Mouse (Mus musculus) hindbrain, embryonic 15.5 days (tissue): Measurements from ENCODE around the gene Ttc25. TPM values are rescaled to one million over a fixed set of nuclear protein-coding genes. Genes with fewer than 3 reads are reported as not detected.
"Not testable (repeated sequence)": the region's sequence is repeated elsewhere in the genome, so short reads cannot be mapped to it uniquely, and the experiment has no call there.

Source experiments
- ATAC-seq: fragments of 200-750 bp; cut with Nextera tagmentation; 2 replicates; pipeline ENCODE4 v1.8.0; 2017; ENCODE audit warnings: low read depth, moderate number of reproducible peaks, moderate TSS enrichment; ENCODE audit not compliant: low FRiP score
- H3K27ac ChIP-seq: fragments of 300-500 bp; sonication (generic); replicated peaks from 2 replicates; pipeline ENCODE4 v1.5.1; 2015; ENCODE audit warnings: mild to moderate bottlenecking, inconsistent platforms
- H3K27me3 ChIP-seq: fragments of 300-500 bp; sonication (generic); 2 replicates; pipeline ENCODE4 v1.6.1; 2015; ENCODE audit warnings: control low read depth, inconsistent platforms
- H3K36me3 ChIP-seq: fragments of 300-500 bp; sonication (generic); 2 replicates; pipeline ENCODE4 v1.6.1; 2015; ENCODE audit warnings: control low read depth, inconsistent platforms
- H3K4me1 ChIP-seq: fragments of 300-500 bp; sonication (generic); replicated peaks from 2 replicates; pipeline ENCODE4 v1.6.1; 2015; ENCODE audit warnings: control low read depth, inconsistent platforms
- H3K4me2 ChIP-seq: fragments of 300-500 bp; sonication (generic); 2 replicates; pipeline ENCODE4 v1.6.1; 2015; ENCODE audit warnings: moderate library complexity, mild to moderate bottlenecking, inconsistent platforms
- H3K4me3 ChIP-seq: fragments of 300-500 bp; sonication (generic); 2 replicates; pipeline ENCODE4 v1.5.1; 2015; ENCODE audit warnings: mild to moderate bottlenecking, inconsistent platforms
- H3K9ac ChIP-seq: fragments of 300-500 bp; sonication (generic); 2 replicates; pipeline ENCODE4 v1.6.1; 2015; ENCODE audit warnings: inconsistent platforms
- H3K9me3 ChIP-seq: fragments of 300-500 bp; sonication (generic); 2 replicates; pipeline ENCODE4 v1.6.1; 2016; ENCODE audit warnings: control low read depth, inconsistent platforms
- WGBS: fragments of 180-500 bp; shearing (Covaris S2); methylation state at CpG from one replicate; pipeline ENCODE4 v1.1.7; 2015; 5-methylcytosine and 5-hydroxymethylcytosine counted together
- polyA plus RNA-seq: library from polyadenylated mRNA; unstranded; fragments of >200 nt; fragmentation: Nextera tagmentation; extraction: Ambion mirVana; gene quantifications from 2 replicates; pipeline ENCODE4 v1.2.1, GENCODE M21; 2015

Ttc25 gene
- polyA plus RNA-seq, 1 experiment from 2014 or later, result 2.6 TPM

DNA sequence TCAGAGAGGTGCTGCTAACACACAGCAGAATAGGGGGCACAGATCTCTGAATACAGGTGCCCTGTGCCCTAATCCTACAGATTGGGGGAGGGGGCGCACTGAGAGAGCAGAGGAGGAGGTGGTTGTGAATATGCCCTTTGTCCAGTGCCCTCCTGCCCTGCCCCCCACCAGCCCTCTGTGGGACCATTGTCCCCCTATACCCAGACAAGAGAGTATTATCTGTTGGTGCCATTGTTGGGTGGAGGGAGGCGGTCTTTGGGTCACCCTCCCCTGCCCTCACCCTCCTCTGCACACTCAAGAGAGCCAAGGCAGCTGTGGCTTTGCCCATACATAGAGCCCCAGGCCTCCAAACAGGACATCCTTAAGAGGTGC, 30.1 kb downstream of the Ttc25 start:
- WGBS, result 21% methylated on average over 2 of the region's 2 CpGs
- ATAC-seq, result peak; percentile 25; the same call in 1 of the 2 replicates
- Histone ChIP-seq H3K27ac (peak overlapping the region; percentile 68), H3K27me3 (peaks cover 6% of the 10 kb centered on the region; the same call in 1 of the 2 replicates), H3K4me1 (peaks cover 36% of the 10 kb centered on the region), H3K9me3 (no peaks in the 10 kb centered on the region), H3K4me3 (peak overlapping the region; percentile 58), H3K4me2 (peak overlapping the region; percentile 83), H3K36me3 (no peaks in the 10 kb centered on the region; the same call in 1 of the 2 replicates), H3K9ac (peak overlapping the region; percentile 51)

DNA sequence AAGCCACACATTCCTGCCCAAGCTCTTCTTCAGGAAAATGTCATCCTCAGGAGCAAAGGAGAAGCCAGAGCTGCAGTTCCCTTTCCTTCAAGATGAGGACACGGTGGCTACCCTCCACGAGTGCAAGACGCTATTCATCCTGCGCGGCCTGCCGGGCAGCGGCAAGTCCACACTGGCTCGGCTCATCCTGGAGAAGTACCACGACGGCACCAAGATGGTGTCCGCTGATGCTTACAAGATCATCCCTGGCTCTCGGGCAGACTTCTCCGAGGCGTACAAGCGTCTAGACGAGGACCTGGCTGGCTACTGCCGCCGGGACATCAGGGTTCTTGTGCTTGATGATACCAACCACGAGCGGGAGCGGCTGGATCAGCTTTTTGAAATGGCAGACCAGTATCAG, 30.8 kb downstream of the Ttc25 start:
- Histone ChIP-seq H3K9me3 (no peaks in the 10 kb centered on the region), H3K4me1 (peaks cover 28% of the 10 kb centered on the region), H3K9ac (no peak overlapping the region), H3K4me3 (0 out of 2 replicates have a peak overlapping the region, but pooled peaks have one; percentile 58), H3K27me3 (peaks cover 6% of the 10 kb centered on the region; the same call in 1 of the 2 replicates), H3K27ac (no peak overlapping the region), H3K36me3 (peaks cover 4% of the 10 kb centered on the region; the same call in 1 of the 2 replicates), H3K4me2 (peak overlapping the region; percentile 83)
- no peak for ATAC-seq
- 69% methylated on average over 21 of the region's 21 CpGs for WGBS

DNA sequence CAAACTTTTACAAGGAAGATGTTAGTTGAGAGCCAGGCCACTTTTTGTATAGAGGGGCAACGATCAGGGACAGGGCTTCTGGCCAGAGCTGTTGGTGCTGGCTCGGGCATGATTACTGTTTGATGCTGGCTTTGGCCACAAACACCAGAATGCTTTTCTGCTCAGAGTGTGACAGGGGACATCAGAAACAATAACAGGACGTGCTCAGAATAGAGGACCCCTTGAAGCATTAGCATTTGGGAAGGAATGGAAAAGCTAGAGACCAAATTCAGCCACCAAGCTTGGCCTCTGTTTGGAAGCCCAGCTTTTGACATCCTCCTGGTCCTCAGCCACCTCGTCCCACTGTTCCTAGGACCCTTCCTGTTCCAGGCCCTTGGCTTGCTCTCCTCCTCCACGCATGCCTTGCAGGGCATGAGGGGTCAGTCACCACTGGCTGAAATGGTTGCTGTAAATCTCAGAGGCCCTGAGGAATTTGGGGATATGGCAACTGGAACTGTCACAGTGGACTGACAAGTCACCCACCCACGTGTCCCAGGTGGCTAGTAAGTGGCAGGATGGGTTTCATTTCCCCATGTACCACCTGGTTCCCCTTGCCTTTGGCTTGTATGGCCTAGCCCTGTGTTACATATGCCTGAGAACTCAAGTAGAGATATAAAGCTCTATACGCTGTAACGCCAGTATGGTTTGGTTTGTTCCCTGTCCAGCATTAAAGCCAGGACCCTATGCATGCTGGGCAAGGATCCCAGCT, 32.6 kb downstream of the Ttc25 start:
- H3K27ac ChIP-seq, result 0 out of 2 replicates have a peak overlapping the region, but pooled peaks have one; percentile 42
- 81% methylated on average over 8 of the region's 8 CpGs for WGBS
- H3K36me3 ChIP-seq, result peaks cover 20% of the 10 kb centered on the region
- H3K9me3 ChIP-seq, result no peaks in the 10 kb centered on the region
- H3K4me1 ChIP-seq, result peaks cover 34% of the 10 kb centered on the region
- 0 out of 2 replicates have a peak overlapping the region, but pooled peaks have one; percentile 12 for H3K4me2 ChIP-seq
- no peak overlapping the region for H3K4me3 ChIP-seq
- H3K27me3 ChIP-seq, result no peaks in the 10 kb centered on the region
- ATAC-seq, result no peak
- no peak overlapping the region for H3K9ac ChIP-seq

DNA sequence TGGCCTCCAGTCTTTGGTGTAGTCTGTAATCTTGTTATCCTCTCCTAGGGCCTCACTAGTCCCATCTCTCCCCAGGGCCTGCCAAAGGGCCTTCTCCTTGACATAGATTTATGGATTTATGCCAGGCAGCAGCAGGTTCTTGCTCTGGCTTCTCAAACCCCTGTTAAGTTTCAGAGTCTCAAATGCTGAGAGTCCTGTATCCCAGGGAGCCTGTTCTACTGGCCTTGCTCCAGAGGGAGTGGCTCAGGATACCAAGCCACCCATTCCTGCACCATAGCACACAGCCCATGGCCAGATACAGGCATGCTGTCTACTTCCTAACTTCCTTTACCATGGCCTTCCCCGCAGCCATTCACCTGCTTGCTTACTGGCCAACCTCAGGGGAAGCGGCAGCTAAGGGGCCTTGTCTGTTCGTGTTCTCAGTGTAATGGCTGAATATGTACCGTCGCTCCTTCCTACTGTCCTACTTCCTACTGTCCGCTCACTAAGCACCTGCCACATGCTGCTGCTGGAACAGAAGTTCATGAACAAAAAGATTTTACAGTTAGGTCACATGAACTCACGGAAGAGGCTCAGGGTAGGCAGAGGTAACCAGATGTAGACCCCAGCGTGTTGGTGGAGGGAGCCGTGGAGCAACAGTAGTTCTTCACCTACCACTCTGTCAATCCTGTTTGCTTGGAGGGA, 33.9 kb downstream of the Ttc25 start:
- no peak for ATAC-seq
- no peaks in the 10 kb centered on the region for H3K27me3 ChIP-seq
- no peaks in the 10 kb centered on the region for H3K9me3 ChIP-seq
- H3K9ac ChIP-seq, result no peak overlapping the region
- H3K4me1 ChIP-seq, result peaks cover 34% of the 10 kb centered on the region
- H3K4me2 ChIP-seq, result no peak overlapping the region
- no peak overlapping the region for H3K4me3 ChIP-seq
- H3K36me3 ChIP-seq, result peaks cover 32% of the 10 kb centered on the region
- WGBS, result 96% methylated on average over 9 of the region's 9 CpGs
- H3K27ac ChIP-seq, result no peak overlapping the region

DNA sequence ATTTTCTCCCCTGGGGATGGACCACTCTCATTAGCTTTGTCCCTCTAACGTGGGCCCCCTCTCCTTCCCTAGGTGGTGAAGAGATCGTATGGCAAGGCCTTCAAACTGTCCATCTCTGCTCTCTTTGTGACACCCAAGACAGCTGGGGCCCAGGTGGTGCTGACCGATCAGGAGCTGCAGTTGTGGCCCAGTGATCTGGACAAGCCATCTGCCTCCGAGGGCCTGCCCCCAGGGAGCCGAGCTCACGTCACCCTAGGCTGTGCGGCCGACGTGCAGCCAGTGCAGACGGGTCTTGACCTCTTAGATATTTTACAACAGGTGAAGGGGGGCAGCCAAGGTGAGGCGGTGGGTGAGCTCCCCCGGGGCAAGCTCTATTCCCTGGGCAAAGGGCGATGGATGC, 34.9 kb downstream of the Ttc25 start:
- Histone ChIP-seq H3K9me3 (no peaks in the 10 kb centered on the region), H3K4me2 (no peak overlapping the region), H3K27me3 (no peaks in the 10 kb centered on the region), H3K4me1 (peaks cover 28% of the 10 kb centered on the region), H3K4me3 (no peak overlapping the region), H3K9ac (no peak overlapping the region), H3K27ac (no peak overlapping the region), H3K36me3 (peaks cover 42% of the 10 kb centered on the region)
- 83% methylated on average over 13 of the region's 13 CpGs for WGBS
- no peak for ATAC-seq

DNA sequence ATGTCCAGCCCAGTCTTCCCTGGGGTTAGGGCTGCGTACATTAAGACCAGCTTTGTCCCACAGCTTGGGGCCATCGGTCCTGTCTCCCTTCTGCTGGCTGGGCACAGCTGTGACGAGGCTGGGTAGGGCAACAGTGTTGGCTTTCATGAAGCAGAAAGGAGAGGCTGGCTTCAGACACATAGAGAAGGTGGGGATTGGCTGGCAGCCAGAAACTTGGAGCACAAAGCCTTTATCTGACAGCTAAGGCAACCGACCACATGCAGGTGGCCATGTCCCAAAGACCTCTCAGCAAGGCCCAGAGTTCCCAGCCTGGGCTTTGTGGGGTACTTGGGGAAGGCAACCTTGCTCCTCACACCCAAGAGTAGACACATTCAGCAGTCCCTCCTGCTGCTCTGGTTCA, 36.3 kb downstream of the Ttc25 start:
- Histone ChIP-seq H3K9ac (no peak overlapping the region), H3K4me1 (peaks cover 15% of the 10 kb centered on the region), H3K27ac (no peak overlapping the region), H3K4me3 (no peak overlapping the region), H3K27me3 (no peaks in the 10 kb centered on the region), H3K4me2 (no peak overlapping the region), H3K36me3 (peaks cover 57% of the 10 kb centered on the region), H3K9me3 (no peaks in the 10 kb centered on the region)
- ATAC-seq, result peak; percentile 27; the same call in 1 of the 2 replicates
- 55% methylated on average over 4 of the region's 4 CpGs for WGBS

DNA sequence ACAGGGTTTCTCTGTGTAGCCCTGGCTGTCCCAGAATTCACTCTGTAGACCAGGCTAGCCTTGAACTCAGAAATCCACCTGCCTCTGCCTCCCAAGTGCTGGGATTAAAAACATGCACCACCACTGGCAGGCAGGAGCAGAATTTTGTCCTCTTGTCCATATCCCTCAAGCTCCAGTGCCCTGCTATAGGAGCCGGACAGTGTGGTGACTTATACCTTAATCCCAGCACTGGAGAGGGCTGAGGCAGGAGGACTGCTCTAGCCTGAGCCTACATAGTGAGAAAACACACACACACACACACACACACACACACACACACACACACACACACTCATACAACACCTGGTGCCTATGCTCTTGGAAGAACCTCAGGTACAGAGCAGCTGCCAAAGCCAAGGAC, 37.0 kb downstream of the Ttc25 start:
- not testable (repeated sequence) for ATAC-seq

DNA sequence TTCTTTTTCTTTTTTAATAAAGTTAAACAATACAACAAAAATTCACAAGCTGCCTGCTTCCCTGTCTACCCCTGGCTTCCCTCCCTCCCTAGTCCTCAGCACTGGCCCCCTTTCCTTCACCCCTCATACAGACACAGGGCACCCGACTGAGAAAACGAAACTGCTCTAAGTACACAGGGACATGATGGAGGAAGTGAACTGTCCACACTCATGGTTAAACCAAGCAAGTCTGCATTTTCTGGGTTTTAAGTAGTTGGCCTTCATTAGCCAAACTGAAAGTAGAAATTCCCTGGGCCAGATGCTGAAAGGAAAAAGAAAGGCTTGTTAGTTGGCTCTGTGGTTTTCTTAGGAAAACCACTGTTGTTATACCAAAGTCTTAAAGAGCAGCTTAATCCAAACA, 37.4 kb downstream of the Ttc25 start:
- no peaks in the 10 kb centered on the region for H3K9me3 ChIP-seq
- H3K27me3 ChIP-seq, result no peaks in the 10 kb centered on the region
- WGBS, result 86% methylated on average over 2 of the region's 2 CpGs
- no peak overlapping the region for H3K9ac ChIP-seq
- H3K4me1 ChIP-seq, result peaks cover 13% of the 10 kb centered on the region
- no peak overlapping the region for H3K4me2 ChIP-seq
- H3K4me3 ChIP-seq, result no peak overlapping the region
- H3K36me3 ChIP-seq, result peaks cover 65% of the 10 kb centered on the region
- H3K27ac ChIP-seq, result no peak overlapping the region
- no peak for ATAC-seq

More for the DNA sequence above, 37.0 kb downstream of the Ttc25 start:
- not testable (repeated sequence) for H3K4me2 ChIP-seq, H3K9me3 ChIP-seq, H3K27me3 ChIP-seq, H3K9ac ChIP-seq, H3K4me3 ChIP-seq, H3K27ac ChIP-seq
- Histone ChIP-seq H3K36me3 (peaks cover 61% of the 10 kb centered on the region), H3K4me1 (peaks cover 13% of the 10 kb centered on the region)
- 94% methylated on average over 1 of the region's 1 CpGs for WGBS

DNA sequence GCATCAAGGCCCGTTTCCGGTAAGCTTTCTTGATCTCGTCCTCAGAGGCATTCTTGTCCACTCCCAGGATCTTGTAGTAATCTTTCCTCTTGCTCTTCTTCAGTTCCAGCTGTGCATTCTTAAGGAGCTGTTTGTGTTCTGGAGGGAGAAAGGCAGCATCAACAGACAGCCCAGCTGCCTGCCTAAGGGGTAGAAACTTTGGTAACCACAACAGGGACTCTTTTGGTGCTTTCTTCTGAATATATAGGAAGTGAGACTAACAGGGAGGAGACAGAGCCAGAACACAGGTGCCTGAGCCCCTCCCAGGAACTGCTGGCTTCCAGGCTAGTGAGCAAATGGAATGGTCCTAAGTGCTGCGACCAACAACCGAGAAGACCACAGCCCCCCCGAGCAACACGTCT, 39.2 kb downstream of the Ttc25 start:
- Histone ChIP-seq H3K9me3 (no peaks in the 10 kb centered on the region), H3K27me3 (no peaks in the 10 kb centered on the region), H3K27ac (no peak overlapping the region), H3K9ac (no peak overlapping the region), H3K4me2 (no peak overlapping the region), H3K4me3 (no peak overlapping the region), H3K36me3 (peaks cover 81% of the 10 kb centered on the region), H3K4me1 (peaks cover 9% of the 10 kb centered on the region; the same call in 1 of the 2 replicates)
- ATAC-seq, result no peak
- 85% methylated on average over 7 of the region's 7 CpGs for WGBS

DNA sequence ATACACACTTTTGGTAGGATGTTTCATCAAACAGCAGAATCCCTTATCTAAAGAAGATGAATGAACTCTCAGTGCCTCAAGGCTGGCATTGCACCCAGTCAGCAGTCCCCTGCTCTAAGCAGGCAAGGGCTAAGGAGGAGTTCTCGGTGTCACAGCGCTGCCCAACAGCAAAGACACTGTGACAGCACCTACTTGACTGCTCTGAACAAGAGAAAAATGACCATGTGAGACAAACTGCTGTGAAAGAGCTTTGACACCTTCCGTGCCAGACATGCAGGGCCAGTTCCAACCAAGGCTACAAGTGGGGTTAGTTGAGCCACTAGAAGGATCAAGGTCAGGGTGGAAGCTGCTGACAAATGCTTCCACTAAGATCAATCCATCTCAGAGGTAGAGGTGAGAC, 39.7 kb downstream of the Ttc25 start:
- ATAC-seq, result no peak
- Histone ChIP-seq H3K27me3 (no peaks in the 10 kb centered on the region), H3K9me3 (no peaks in the 10 kb centered on the region), H3K9ac (no peak overlapping the region), H3K27ac (no peak overlapping the region), H3K4me1 (peaks cover 9% of the 10 kb centered on the region; the same call in 1 of the 2 replicates), H3K4me3 (no peak overlapping the region), H3K36me3 (peaks cover 85% of the 10 kb centered on the region), H3K4me2 (no peak overlapping the region)
- 94% methylated on average over 3 of the region's 3 CpGs for WGBS

DNA sequence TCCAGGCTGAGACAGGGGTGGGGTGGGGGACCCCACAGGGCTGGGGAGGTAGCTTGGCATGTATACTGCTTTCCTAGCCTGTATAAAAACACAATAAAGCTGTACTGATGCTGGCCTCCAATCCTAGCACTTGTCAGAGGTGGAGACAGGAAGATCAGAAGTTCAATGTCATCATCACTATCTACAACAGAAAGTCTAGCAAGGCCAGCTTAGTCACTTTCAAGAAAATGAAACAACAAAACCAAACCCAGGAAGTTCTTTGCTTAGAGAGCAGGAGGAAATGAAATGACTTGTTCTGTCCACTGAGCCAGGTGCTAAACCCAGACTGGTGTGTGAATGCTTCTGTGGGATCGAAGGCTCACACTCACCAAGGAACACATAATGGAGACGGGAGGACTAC, 43.1 kb downstream of the Ttc25 start:
- Histone ChIP-seq H3K9ac (no peak overlapping the region), H3K27ac (no peak overlapping the region), H3K27me3 (no peaks in the 10 kb centered on the region), H3K4me2 (no peak overlapping the region), H3K4me3 (no peak overlapping the region), H3K36me3 (peaks cover 90% of the 10 kb centered on the region), H3K9me3 (no peaks in the 10 kb centered on the region), H3K4me1 (no peaks in the 10 kb centered on the region)
- WGBS, result 92% methylated on average over 2 of the region's 2 CpGs
- ATAC-seq, result no peak

DNA sequence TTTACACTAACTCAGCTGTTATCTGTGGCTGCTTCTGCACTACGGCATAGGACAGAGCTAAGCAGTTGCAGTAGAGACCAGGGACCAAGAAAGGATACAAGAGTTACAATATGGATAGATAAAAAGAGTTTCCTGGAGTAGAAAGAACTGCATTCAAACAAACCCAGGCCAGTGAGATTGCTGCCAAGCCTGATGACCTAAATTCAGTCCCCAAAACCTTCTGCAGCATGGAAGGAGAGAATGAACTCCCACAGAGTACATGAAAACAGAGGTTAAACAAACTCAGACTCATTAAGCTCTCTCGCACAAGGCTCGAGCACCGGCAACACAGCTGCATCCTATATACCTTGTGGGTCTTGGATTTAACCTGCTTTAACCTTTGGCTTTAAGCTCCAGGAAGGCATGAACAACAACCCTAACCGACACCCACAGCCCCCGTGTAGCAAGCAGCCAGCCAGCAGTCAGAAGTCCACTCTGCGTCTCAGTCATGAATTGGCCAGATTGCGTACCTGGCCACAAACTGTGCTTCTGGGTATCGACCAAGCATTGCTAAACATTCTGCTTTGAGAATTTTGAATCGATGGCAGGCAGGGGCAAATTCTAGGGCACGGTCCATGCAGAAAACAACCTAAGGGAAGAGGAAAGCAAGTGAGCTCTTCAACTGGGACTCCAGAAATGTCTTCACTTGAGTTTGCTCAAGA, 47.1 kb downstream of the Ttc25 start:
- Histone ChIP-seq H3K9ac (no peak overlapping the region), H3K27ac (no peak overlapping the region), H3K9me3 (no peaks in the 10 kb centered on the region), H3K4me1 (no peaks in the 10 kb centered on the region), H3K27me3 (no peaks in the 10 kb centered on the region), H3K4me2 (no peak overlapping the region), H3K4me3 (no peak overlapping the region), H3K36me3 (peaks cover 71% of the 10 kb centered on the region)
- no peak for ATAC-seq
- WGBS, result 90% methylated on average over 11 of the region's 11 CpGs
